Mouse (Mus musculus) embryonic facial prominence, embryonic 12.5 days (tissue): ENCODE measurements around the gene Rnf6. TPM values are rescaled to one million over a fixed set of nuclear protein-coding genes. Genes with fewer than 3 reads are reported as not detected.

Experiments
- ATAC-seq: fragments of 200-750 bp; cut with Nextera tagmentation; 2 replicates; pipeline ENCODE4 v1.8.0; 2017; ENCODE audit not compliant: insufficient number of reproducible peaks, insufficient read depth, low FRiP score, low TSS enrichment
- H3K27ac ChIP-seq: fragments of 300-500 bp; sonication (generic); 2 replicates; pipeline ENCODE4 v1.5.1; 2016; ENCODE audit warnings: mild to moderate bottlenecking
- H3K27me3 ChIP-seq: fragments of 300-500 bp; sonication (generic); 2 replicates; pipeline ENCODE4 v1.6.1; 2016; ENCODE audit warnings: mild to moderate bottlenecking, moderate library complexity
- H3K36me3 ChIP-seq: fragments of 300-500 bp; sonication (generic); 2 replicates; pipeline ENCODE4 v1.6.1; 2016; ENCODE audit warnings: mild to moderate bottlenecking
- H3K4me1 ChIP-seq: fragments of 300-500 bp; sonication (generic); 2 replicates; pipeline ENCODE4 v1.6.1; 2016
- H3K4me2 ChIP-seq: fragments of 300-500 bp; sonication (generic); replicated peaks from 2 replicates; pipeline ENCODE4 v1.6.1; 2016; ENCODE audit warnings: mild to moderate bottlenecking, moderate library complexity
- H3K4me3 ChIP-seq: fragments of 300-500 bp; sonication (generic); 2 replicates; pipeline ENCODE4 v1.5.1; 2016; ENCODE audit warnings: mild to moderate bottlenecking
- H3K9ac ChIP-seq: fragments of 300-500 bp; sonication (generic); 2 replicates; pipeline ENCODE4 v1.6.1; 2016; ENCODE audit warnings: mild to moderate bottlenecking, moderate library complexity
- H3K9me3 ChIP-seq: fragments of 300-500 bp; sonication (generic); 2 replicates; pipeline ENCODE4 v1.6.1; 2016; ENCODE audit warnings: mild to moderate bottlenecking, moderate library complexity
- WGBS: fragments of 180-500 bp; shearing (Covaris S2); methylation state at CpG from one replicate; pipeline ENCODE4 v1.1.7; 2016; 5-methylcytosine and 5-hydroxymethylcytosine counted together
- polyA plus RNA-seq: library from polyadenylated mRNA; unstranded; fragments of >200 nt; fragmentation: Nextera tagmentation; extraction: Ambion mirVana; gene quantifications from 2 replicates; pipeline ENCODE4 v1.2.1, GENCODE M21; 2016

Gene Rnf6
- polyA plus RNA-seq, 1 experiment from 2014 or later, result 32.1 TPM

- no peak overlapping the region for H3K9ac ChIP-seq
- H3K27me3 ChIP-seq, result no peaks in the 10 kb centered on the region
- peaks cover 6% of the 10 kb centered on the region; the same call in 1 of the 2 replicates for H3K36me3 ChIP-seq
- H3K27ac ChIP-seq, result no peak overlapping the region
- no peak overlapping the region for H3K4me2 ChIP-seq
- no peaks in the 10 kb centered on the region for H3K4me1 ChIP-seq
- no peak for ATAC-seq
- 91% methylated on average over 7 of the region's 7 CpGs for WGBS
- H3K4me3 ChIP-seq, result no peak overlapping the region
- no peaks in the 10 kb centered on the region for H3K9me3 ChIP-seq
Observed at GRCm38 (mm10) chr5:146245646-146246370, 24.5 kb upstream of the Rnf6 start.

GRCm38 (mm10) chr5:146245193-146245592 lies 23.8 kb upstream of the Rnf6 start:
- 94% methylated on average over 4 of the region's 4 CpGs for WGBS
- ATAC-seq, result no peak
- H3K4me1 ChIP-seq, result no peaks in the 10 kb centered on the region
- H3K27ac ChIP-seq, result no peak overlapping the region
- H3K27me3 ChIP-seq, result no peaks in the 10 kb centered on the region
- H3K4me2 ChIP-seq, result no peak overlapping the region
- H3K9ac ChIP-seq, result no peak overlapping the region
- H3K4me3 ChIP-seq, result no peak overlapping the region
- H3K36me3 ChIP-seq, result peaks cover 4% of the 10 kb centered on the region; the same call in 1 of the 2 replicates
- no peaks in the 10 kb centered on the region for H3K9me3 ChIP-seq

DNA sequence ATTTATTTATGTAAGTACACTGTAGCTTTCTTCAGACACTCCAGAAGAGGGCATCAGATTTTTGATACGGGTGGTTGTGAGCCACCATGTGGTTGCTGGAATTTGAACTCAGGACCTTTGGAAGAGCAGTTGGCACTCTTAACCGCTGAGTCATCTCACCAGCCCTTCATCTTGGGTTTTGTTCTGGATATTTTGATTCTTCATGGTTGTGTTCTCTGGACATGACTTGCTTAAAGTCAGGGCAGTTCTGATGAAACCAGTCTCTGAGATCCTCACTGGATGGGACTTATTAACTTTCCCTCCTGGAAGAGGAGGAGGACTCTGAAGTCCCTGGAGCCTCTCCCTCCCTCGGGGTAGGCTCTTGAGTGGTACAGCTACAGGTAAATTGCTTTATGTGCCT lies 19.8 kb upstream of the Rnf6 start:
- H3K9ac ChIP-seq, result no peak overlapping the region
- H3K36me3 ChIP-seq, result no peaks in the 10 kb centered on the region
- no peak overlapping the region for H3K4me2 ChIP-seq
- no peaks in the 10 kb centered on the region for H3K4me1 ChIP-seq
- H3K9me3 ChIP-seq, result no peaks in the 10 kb centered on the region
- H3K27ac ChIP-seq, result no peak overlapping the region
- no peak overlapping the region for H3K4me3 ChIP-seq
- ATAC-seq, result no peak
- no peaks in the 10 kb centered on the region for H3K27me3 ChIP-seq
- 95% methylated on average over 3 of the region's 3 CpGs for WGBS

DNA sequence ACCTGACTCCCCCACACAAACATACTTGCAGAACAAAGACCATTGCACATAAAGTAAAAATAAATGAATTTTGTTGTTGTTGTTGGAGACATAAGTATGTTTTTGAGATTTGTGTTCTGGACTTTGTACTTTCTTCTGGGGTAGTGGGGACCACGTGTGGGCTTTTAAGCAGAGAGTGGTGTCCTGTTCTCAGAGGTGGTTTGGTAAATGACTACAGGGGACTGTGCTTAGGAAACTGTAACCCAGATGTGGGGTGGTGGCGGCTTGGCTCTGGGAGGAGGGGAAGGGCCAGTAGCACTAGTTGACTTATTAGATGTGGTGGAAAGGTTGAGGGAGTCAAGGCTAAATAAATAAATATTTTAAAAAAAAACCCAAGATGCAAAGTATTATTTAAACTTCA lies 19.4 kb upstream of the Rnf6 start:
- Histone ChIP-seq H3K4me2 (no peak overlapping the region), H3K27ac (no peak overlapping the region), H3K4me1 (no peaks in the 10 kb centered on the region), H3K9me3 (no peaks in the 10 kb centered on the region), H3K4me3 (no peak overlapping the region), H3K27me3 (no peaks in the 10 kb centered on the region), H3K36me3 (no peaks in the 10 kb centered on the region), H3K9ac (no peak overlapping the region)
- ATAC-seq, result no peak
- 86% methylated on average over 2 of the region's 2 CpGs for WGBS

DNA sequence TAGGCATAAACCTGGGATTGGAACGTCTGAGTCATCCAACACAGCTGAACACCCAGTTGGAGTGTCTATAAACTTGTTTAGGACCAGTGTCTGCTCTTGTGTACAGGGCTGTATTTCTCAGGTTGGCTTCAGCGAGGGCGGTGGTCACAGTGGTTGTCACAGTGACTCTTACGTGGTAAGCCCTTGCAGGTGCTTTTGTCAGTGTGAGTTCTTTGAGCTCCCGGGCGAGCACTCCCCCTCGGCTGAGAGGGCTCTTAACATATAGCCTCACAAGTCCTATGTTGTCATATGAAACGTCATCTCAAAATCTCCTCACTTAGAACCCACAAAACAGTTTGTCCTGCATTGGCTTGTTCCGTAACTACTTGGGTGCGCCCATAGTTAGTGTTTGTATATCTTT lies 16.9 kb upstream of the Rnf6 start:
- no peak overlapping the region for H3K27ac ChIP-seq
- H3K27me3 ChIP-seq, result no peaks in the 10 kb centered on the region
- H3K4me3 ChIP-seq, result no peak overlapping the region
- ATAC-seq, result no peak
- H3K9me3 ChIP-seq, result no peaks in the 10 kb centered on the region
- 92% methylated on average over 10 of the region's 10 CpGs for WGBS
- H3K36me3 ChIP-seq, result no peaks in the 10 kb centered on the region
- no peak overlapping the region for H3K4me2 ChIP-seq
- no peaks in the 10 kb centered on the region for H3K4me1 ChIP-seq
- H3K9ac ChIP-seq, result no peak overlapping the region

DNA sequence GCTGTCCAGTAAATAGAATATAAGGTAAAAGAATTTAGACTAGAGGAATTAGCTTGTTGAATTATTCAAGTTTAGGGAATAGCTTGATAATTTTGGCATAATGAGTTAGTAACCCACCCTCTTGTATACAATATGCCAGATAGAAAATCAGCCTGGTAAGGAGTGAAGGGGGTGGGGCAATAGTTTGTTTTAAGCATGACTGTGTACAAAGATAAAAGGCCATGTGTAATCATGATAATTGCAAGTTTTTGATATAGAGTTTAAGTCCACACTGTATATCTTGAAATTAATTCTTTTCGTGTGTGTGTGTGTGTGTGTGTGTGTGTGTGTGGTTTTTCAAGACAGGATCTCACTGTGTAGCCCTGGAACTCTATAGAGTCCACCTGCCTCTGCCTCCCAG lies 13.0 kb upstream of the Rnf6 start:
- peaks cover 10% of the 10 kb centered on the region for H3K4me1 ChIP-seq
- H3K27me3 ChIP-seq, result no peaks in the 10 kb centered on the region
- no peak overlapping the region for H3K9ac ChIP-seq
- no peak overlapping the region for H3K4me3 ChIP-seq
- no peak overlapping the region for H3K27ac ChIP-seq
- WGBS, result 73% methylated on average over 1 of the region's 1 CpGs
- no peaks in the 10 kb centered on the region for H3K36me3 ChIP-seq
- no peak overlapping the region for H3K4me2 ChIP-seq
- ATAC-seq, result no peak
- H3K9me3 ChIP-seq, result no peaks in the 10 kb centered on the region

DNA sequence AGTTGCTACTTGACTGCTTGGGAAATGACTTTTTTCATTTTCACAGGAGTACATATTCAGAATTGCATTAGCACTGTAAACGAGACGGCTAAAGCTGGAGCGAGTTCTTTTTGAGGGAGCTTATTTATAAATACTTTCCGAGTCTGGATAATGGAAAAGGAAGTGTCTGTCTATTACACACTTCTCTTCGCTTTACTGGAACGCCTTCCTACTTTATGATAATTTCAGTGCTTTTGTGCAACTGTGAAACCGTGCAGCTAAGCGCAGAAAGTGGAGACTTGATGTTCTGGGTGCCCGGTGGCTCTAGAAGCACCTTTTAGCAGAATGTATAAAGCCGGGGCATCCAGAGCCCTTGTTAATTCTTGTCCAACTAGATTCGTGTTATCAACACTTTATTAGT lies 11.5 kb upstream of the Rnf6 start:
- WGBS, result 73% methylated on average over 11 of the region's 11 CpGs
- peak overlapping the region; percentile 76 for H3K4me2 ChIP-seq
- H3K9me3 ChIP-seq, result no peaks in the 10 kb centered on the region
- ATAC-seq, result no peak
- H3K4me3 ChIP-seq, result no peak overlapping the region
- no peak overlapping the region for H3K27ac ChIP-seq
- H3K4me1 ChIP-seq, result peaks cover 10% of the 10 kb centered on the region
- no peaks in the 10 kb centered on the region for H3K36me3 ChIP-seq
- no peaks in the 10 kb centered on the region for H3K27me3 ChIP-seq
- no peak overlapping the region for H3K9ac ChIP-seq

GRCm38 (mm10) chr5:146232056-146232675 lies 10.8 kb upstream of the Rnf6 start:
- no peak for ATAC-seq
- peak overlapping the region; percentile 91 for H3K9ac ChIP-seq
- no peaks in the 10 kb centered on the region for H3K36me3 ChIP-seq
- H3K27me3 ChIP-seq, result no peaks in the 10 kb centered on the region
- peaks cover 10% of the 10 kb centered on the region for H3K4me1 ChIP-seq
- peak overlapping the region; percentile 93 for H3K4me3 ChIP-seq
- peak overlapping the region; percentile 76 for H3K4me2 ChIP-seq
- H3K9me3 ChIP-seq, result no peaks in the 10 kb centered on the region
- H3K27ac ChIP-seq, result no peak overlapping the region
- 38% methylated on average over 6 of the region's 6 CpGs for WGBS

- H3K4me2 ChIP-seq, result peak overlapping the region; percentile 76
- no peaks in the 10 kb centered on the region for H3K9me3 ChIP-seq
- H3K4me1 ChIP-seq, result peaks cover 10% of the 10 kb centered on the region
- H3K27ac ChIP-seq, result peak overlapping the region; percentile 98
- under 1% methylated on average over 19 of the region's 19 CpGs for WGBS
- H3K27me3 ChIP-seq, result no peaks in the 10 kb centered on the region
- ATAC-seq, result 0 out of 2 replicates have a peak, but pooled peaks have one; percentile 4
- peak overlapping the region; percentile 93 for H3K4me3 ChIP-seq
- H3K36me3 ChIP-seq, result no peaks in the 10 kb centered on the region
- H3K9ac ChIP-seq, result peak overlapping the region; percentile 91
Observed at GRCm38 (mm10) chr5:146231655-146231996, 10.3 kb upstream of the Rnf6 start.

GRCm38 (mm10) chr5:146230864-146231654 lies 9.7 kb upstream of the Rnf6 start, which contains the start of gene Cdk8:
Cdk8 (plus strand) TSS chr5:146231230.
- peak; percentile 84 for ATAC-seq
- H3K4me2 ChIP-seq, result peak within 1 kb of the TSS; percentile 76
- H3K9me3 ChIP-seq, result no peaks in the 10 kb centered on the region
- peak within 1 kb of the TSS; percentile 93 for H3K4me3 ChIP-seq
- H3K36me3 ChIP-seq, result no peaks in the 10 kb centered on the region
- under 1% methylated on average over 70 of the region's 102 CpGs for WGBS
- peak within 1 kb of the TSS; percentile 98 for H3K27ac ChIP-seq
- peak within 1 kb of the TSS; percentile 91 for H3K9ac ChIP-seq
- no peaks in the 10 kb centered on the region for H3K27me3 ChIP-seq
- peaks cover 10% of the 10 kb centered on the region for H3K4me1 ChIP-seq

DNA sequence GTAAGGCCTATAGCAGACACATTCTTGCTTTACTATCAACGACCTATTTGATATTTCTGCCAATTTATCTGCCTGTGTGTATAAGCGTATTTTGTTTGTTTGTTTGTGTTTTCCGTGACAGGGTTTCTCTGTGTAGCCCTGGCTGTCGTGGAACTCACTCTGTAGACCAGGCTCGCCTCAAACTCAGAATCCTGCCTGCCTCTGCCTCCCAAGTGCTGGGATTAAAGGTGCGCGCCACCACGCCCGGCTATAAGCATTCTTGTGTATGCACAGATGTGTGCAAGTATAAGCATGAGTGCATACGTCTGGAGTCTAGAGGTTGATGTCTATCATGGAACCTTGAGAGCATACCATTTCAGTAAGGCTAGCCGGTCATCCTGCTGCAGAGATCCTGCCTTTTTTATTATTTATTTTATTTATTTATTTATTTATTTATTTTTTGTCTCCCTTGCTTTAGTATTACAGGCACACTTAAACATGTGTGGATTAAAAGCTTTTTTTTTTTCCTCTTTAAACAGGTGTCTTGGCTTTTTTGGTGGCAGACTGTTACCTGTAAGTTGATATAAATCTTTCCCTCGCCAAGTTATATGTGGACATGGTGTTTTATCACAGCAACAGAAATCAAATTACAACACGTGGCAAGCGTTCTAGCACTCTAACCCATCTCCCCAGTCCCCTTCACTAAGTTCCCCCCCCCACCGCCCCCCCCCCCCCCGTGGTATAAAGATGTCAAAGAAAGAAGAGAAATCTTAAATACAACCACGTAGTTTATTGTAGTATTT lies 8.7 kb upstream of the Rnf6 start:
- Histone ChIP-seq H3K9me3 (no peaks in the 10 kb centered on the region), H3K9ac (peak overlapping the region; percentile 91; the same call in 1 of the 2 replicates), H3K27ac (peak overlapping the region; percentile 98), H3K4me3 (peak overlapping the region; percentile 93), H3K36me3 (no peaks in the 10 kb centered on the region), H3K4me1 (peaks cover 10% of the 10 kb centered on the region), H3K27me3 (no peaks in the 10 kb centered on the region), H3K4me2 (peak overlapping the region; percentile 76)
- 59% methylated on average over 17 of the region's 17 CpGs for WGBS
- no peak for ATAC-seq
